Mouse (Mus musculus) embryonic facial prominence, embryonic 14.5 days (tissue): ENCODE data around the gene Tgfb3. TPM values are rescaled to one million over a fixed set of nuclear protein-coding genes. Genes with fewer than 3 reads are reported as not detected.
A peak's percentile ranks its signal among the peaks of the same experiment; 100 is the strongest.

Source experiments
- ATAC-seq: fragments of 200-750 bp; cut with Nextera tagmentation; 2 replicates; pipeline ENCODE4 v1.8.0; 2017; ENCODE audit warnings: low read depth, moderate number of reproducible peaks, moderate TSS enrichment
- DNase-seq: peaks from one replicate; pipeline ENCODE4 v3.0.0-alpha.2; 2015; ENCODE audit warnings: low spot score
- H3K27ac ChIP-seq: fragments of 300-500 bp; sonication (generic); replicated peaks from 2 replicates; pipeline ENCODE4 v1.5.1; 2014; ENCODE audit warnings: low read depth, mild to moderate bottlenecking, low read length, moderate library complexity
- H3K27me3 ChIP-seq: fragments of 300-500 bp; sonication (generic); replicated peaks from 2 replicates; pipeline ENCODE4 v1.6.1; 2014; ENCODE audit warnings: low read length; ENCODE audit not compliant: control insufficient read depth, insufficient read depth
- H3K36me3 ChIP-seq: fragments of 300-500 bp; sonication (generic); 2 replicates; pipeline ENCODE4 v1.6.1; 2014; ENCODE audit warnings: low read length, mixed read lengths; ENCODE audit not compliant: control insufficient read depth, insufficient read depth
- H3K4me1 ChIP-seq: fragments of 300-500 bp; sonication (generic); 2 replicates; pipeline ENCODE4 v1.6.1; 2014; ENCODE audit warnings: antibody characterized with exemption, low read length; ENCODE audit not compliant: control insufficient read depth, insufficient read depth
- H3K4me2 ChIP-seq: fragments of 300-500 bp; sonication (generic); 2 replicates; pipeline ENCODE4 v1.6.1; 2014; ENCODE audit warnings: low read depth, mild to moderate bottlenecking, low read length, moderate library complexity, mixed read lengths
- H3K4me3 ChIP-seq: fragments of 300-500 bp; sonication (generic); 2 replicates; pipeline ENCODE4 v1.5.1; 2014; ENCODE audit warnings: low read depth, mild to moderate bottlenecking, low read length
- H3K9ac ChIP-seq: fragments of 300-500 bp; sonication (generic); 2 replicates; pipeline ENCODE4 v1.6.1; 2014; ENCODE audit warnings: low read depth, mild to moderate bottlenecking, low read length, moderate library complexity, mixed read lengths
- H3K9me3 ChIP-seq: fragments of 300-500 bp; sonication (generic); 2 replicates; pipeline ENCODE4 v1.6.1; 2016; ENCODE audit warnings: low read length; ENCODE audit not compliant: control insufficient read depth
- WGBS: fragments of 180-500 bp; shearing (Covaris S2); extraction: QIAGEN DNeasy Blood & Tissue Kit; methylation state at CpG from one replicate; pipeline ENCODE4 v1.1.7; 2014; 5-methylcytosine and 5-hydroxymethylcytosine counted together
- polyA plus RNA-seq: library from polyadenylated mRNA; unstranded; fragments of >200 nt; fragmentation: Nextera tagmentation; extraction: Ambion mirVana; gene quantifications from 2 replicates; pipeline ENCODE4 v1.2.1, GENCODE M21; 2014

Tgfb3 gene
- polyA plus RNA-seq, 1 experiment from 2014 or later: 59.4 TPM

GRCm38 (mm10) chr12:86091601-86092132 is 12.8 kb upstream of the Tgfb3 start:
- Histone ChIP-seq H3K4me1 (peaks cover 9% of the 10 kb centered on the region), H3K9ac (no peak overlapping the region), H3K9me3 (no peaks in the 10 kb centered on the region), H3K36me3 (peaks cover 16% of the 10 kb centered on the region), H3K4me2 (peak overlapping the region; percentile 14; the same call in 1 of the 2 replicates), H3K4me3 (no peak overlapping the region), H3K27me3 (no peaks in the 10 kb centered on the region), H3K27ac (no peak overlapping the region)
- 29% methylated on average over 18 of the region's 18 CpGs for WGBS
- DNase-seq: peak; percentile 55
- peak; percentile 45; the same call in 1 of the 2 replicates for ATAC-seq

GRCm38 (mm10) chr12:86090764-86091163 is 11.9 kb upstream of the Tgfb3 start:
- Histone ChIP-seq H3K27me3 (no peaks in the 10 kb centered on the region), H3K9ac (no peak overlapping the region), H3K4me1 (peaks cover 9% of the 10 kb centered on the region), H3K4me3 (no peak overlapping the region), H3K9me3 (no peaks in the 10 kb centered on the region), H3K4me2 (no peak overlapping the region), H3K27ac (no peak overlapping the region), H3K36me3 (peaks cover 22% of the 10 kb centered on the region)
- ATAC-seq (no peak), DNase-seq (no peak)
- 62% methylated on average over 4 of the region's 4 CpGs for WGBS

GRCm38 (mm10) chr12:86088042-86088441 is 9.2 kb upstream of the Tgfb3 start:
- Histone ChIP-seq H3K27me3 (no peaks in the 10 kb centered on the region), H3K4me1 (peaks cover 13% of the 10 kb centered on the region), H3K9me3 (no peaks in the 10 kb centered on the region), H3K4me2 (no peak overlapping the region), H3K9ac (no peak overlapping the region), H3K4me3 (no peak overlapping the region), H3K27ac (no peak overlapping the region), H3K36me3 (peaks cover 24% of the 10 kb centered on the region)
- WGBS: 66% methylated on average over 7 of the region's 7 CpGs
- ATAC-seq (no peak), DNase-seq (no peak)

- Histone ChIP-seq H3K4me3 (no peak overlapping the region), H3K9ac (no peak overlapping the region), H3K36me3 (peaks cover 24% of the 10 kb centered on the region), H3K27me3 (no peaks in the 10 kb centered on the region), H3K9me3 (no peaks in the 10 kb centered on the region), H3K27ac (no peak overlapping the region), H3K4me2 (no peak overlapping the region), H3K4me1 (peaks cover 11% of the 10 kb centered on the region)
- ATAC-seq (no peak), DNase-seq (no peak)
- WGBS: 76% methylated on average over 7 of the region's 8 CpGs
Measured at GRCm38 (mm10) chr12:86086550-86086949, 7.7 kb upstream of the Tgfb3 start.

- H3K9me3 ChIP-seq: no peaks in the 10 kb centered on the region
- DNase-seq (no peak), ATAC-seq (no peak)
- H3K4me1 ChIP-seq: peaks cover 6% of the 10 kb centered on the region; the same call in 1 of the 2 replicates
- 85% methylated on average over 7 of the region's 7 CpGs for WGBS
- H3K27me3 ChIP-seq: no peaks in the 10 kb centered on the region
- no peak overlapping the region for H3K4me3 ChIP-seq
- H3K4me2 ChIP-seq: no peak overlapping the region
- no peak overlapping the region for H3K9ac ChIP-seq
- peaks cover 24% of the 10 kb centered on the region for H3K36me3 ChIP-seq
- no peak overlapping the region for H3K27ac ChIP-seq
Measured at GRCm38 (mm10) chr12:86085873-86086272, 7.0 kb upstream of the Tgfb3 start.

- peaks cover 6% of the 10 kb centered on the region; the same call in 1 of the 2 replicates for H3K4me1 ChIP-seq
- WGBS: under 1% methylated on average over 26 of the region's 35 CpGs
- H3K4me2 ChIP-seq: peak within 1 kb of the TSS; percentile 78
Measured at GRCm38 (mm10) chr12:86082481-86083012, 3.7 kb upstream of the Tgfb3 start, which contains the start of gene Ift43. Ift43 (plus strand) TSS chr12:86082541.

GRCm38 (mm10) chr12:86079202-86079667 is 394 bp upstream of the Tgfb3 start:
- ATAC-seq (peak; percentile 81), DNase-seq (peak; percentile 93)
- WGBS: 1% methylated on average over 29 of the region's 31 CpGs
- peak overlapping the region; percentile 81 for H3K9ac ChIP-seq
- no peaks in the 10 kb centered on the region for H3K9me3 ChIP-seq
- no peaks in the 10 kb centered on the region for H3K36me3 ChIP-seq
- no peaks in the 10 kb centered on the region for H3K27me3 ChIP-seq
- H3K4me1 ChIP-seq: peaks cover 15% of the 10 kb centered on the region
- H3K4me3 ChIP-seq: peak overlapping the region; percentile 52
- H3K27ac ChIP-seq: peak overlapping the region; percentile 98
- H3K4me2 ChIP-seq: peak overlapping the region; percentile 72

More at GRCm38 (mm10) chr12:86082481-86083012, 3.7 kb upstream of the Tgfb3 start, which contains the start of gene Ift43:
- peak within 1 kb of the TSS; percentile 67 for H3K9ac ChIP-seq
- DNase-seq (peak; percentile 89), ATAC-seq (peak; percentile 41; the same call in 1 of the 2 replicates)
- peaks cover 12% of the 10 kb centered on the region; the same call in 1 of the 2 replicates for H3K36me3 ChIP-seq
- H3K27ac ChIP-seq: no peak within 1 kb of the TSS
- no peaks in the 10 kb centered on the region for H3K27me3 ChIP-seq
- H3K9me3 ChIP-seq: no peaks in the 10 kb centered on the region
- peak within 1 kb of the TSS; percentile 61 for H3K4me3 ChIP-seq

GRCm38 (mm10) chr12:86078176-86078552 is 677 bp downstream of the Tgfb3 start:
- Histone ChIP-seq H3K9me3 (no peaks in the 10 kb centered on the region), H3K4me2 (peak overlapping the region; percentile 72), H3K4me1 (peaks cover 12% of the 10 kb centered on the region), H3K27me3 (no peaks in the 10 kb centered on the region), H3K27ac (peak overlapping the region; percentile 98), H3K36me3 (0 out of 2 replicates have a peak, but pooled peaks cover 4% of the 10 kb centered on the region), H3K9ac (peak overlapping the region; percentile 81), H3K4me3 (peak overlapping the region; percentile 52)
- 6% methylated on average over 9 of the region's 9 CpGs for WGBS
- ATAC-seq (no peak), DNase-seq (peak; percentile 46)
